Mouse (Mus musculus): ENCODE results near the gene Glcci1. TPM values are rescaled to one million over a fixed set of nuclear protein-coding genes. Genes with fewer than 3 reads are reported as not detected.
A peak's percentile ranks its signal among the peaks of the same experiment; 100 is the strongest.

Gene Glcci1
- polyA plus RNA-seq, 1 experiment from 2014 or later = 18.2 TPM

- H3K36me3 ChIP-seq (ENCODE audit: control insufficient read depth, insufficient read depth, low read length) = no peaks in the 10 kb centered on the region
- ATAC-seq (ENCODE audit: low FRiP score) = 0 out of 2 replicates have a peak, but pooled peaks have one; percentile 60
- 64% methylated on average over 2 of the region's 2 CpGs for WGBS
Measured at GRCm38 (mm10) chr6:8645708-8646107, 136.3 kb downstream of the Glcci1 start.

More at GRCm38 (mm10) chr6:8645708-8646107, 136.3 kb downstream of the Glcci1 start:
- no peak overlapping the region for H3K4me2 ChIP-seq
- no peaks in the 10 kb centered on the region for H3K9me3 ChIP-seq (ENCODE audit: control insufficient read depth, low read length)
- H3K4me1 ChIP-seq (ENCODE audit: control insufficient read depth, insufficient read depth, low read length) = no peaks in the 10 kb centered on the region
- H3K4me3 ChIP-seq (ENCODE audit: low read depth, low read length) = no peak overlapping the region
- no peak overlapping the region for H3K27ac ChIP-seq (ENCODE audit: low read depth, low read length)
- no peak for DNase-seq (ENCODE audit: low spot score, missing footprints)
- no peak overlapping the region for H3K9ac ChIP-seq (ENCODE audit: low read length)
- no peaks in the 10 kb centered on the region for H3K27me3 ChIP-seq (ENCODE audit: control insufficient read depth, insufficient read depth, low read length)

All from midbrain, embryonic 11.5 days (tissue).